Mouse (Mus musculus) midbrain, embryonic 11.5 days (tissue): ENCODE results near the gene Ablim1. TPM values are rescaled to one million over a fixed set of nuclear protein-coding genes. Genes with fewer than 3 reads are reported as not detected.

Source experiments
- ATAC-seq: fragments of 200-750 bp; cut with Nextera tagmentation; 2 replicates; pipeline ENCODE4 v1.8.0; 2017; ENCODE audit warnings: moderate TSS enrichment, moderate library complexity; ENCODE audit not compliant: low FRiP score
- DNase-seq: peaks from one replicate; pipeline ENCODE4 v3.0.0; 2015; ENCODE audit warnings: low spot score; ENCODE audit errors: missing footprints
- H3K27ac ChIP-seq: fragments of 300-500 bp; sonication (generic); 2 replicates; pipeline ENCODE4 v1.5.1; 2014; ENCODE audit warnings: low read depth, low read length
- H3K27me3 ChIP-seq: fragments of 300-500 bp; sonication (generic); 2 replicates; pipeline ENCODE4 v1.6.1; 2014; ENCODE audit warnings: mild to moderate bottlenecking, low read length, moderate library complexity, mixed read lengths; ENCODE audit not compliant: control insufficient read depth, insufficient read depth
- H3K36me3 ChIP-seq: fragments of 300-500 bp; sonication (generic); 2 replicates; pipeline ENCODE4 v1.6.1; 2014; ENCODE audit warnings: mild to moderate bottlenecking, low read length, moderate library complexity, mixed read lengths; ENCODE audit not compliant: control insufficient read depth, insufficient read depth
- H3K4me1 ChIP-seq: fragments of 300-500 bp; sonication (generic); 2 replicates; pipeline ENCODE4 v1.6.1; 2014; ENCODE audit warnings: low read length; ENCODE audit not compliant: control insufficient read depth, insufficient read depth
- H3K4me2 ChIP-seq: fragments of 300-500 bp; sonication (generic); 2 replicates; pipeline ENCODE4 v1.6.1; 2014; ENCODE audit warnings: mild to moderate bottlenecking, moderate library complexity
- H3K4me3 ChIP-seq: fragments of 300-500 bp; sonication (generic); 2 replicates; pipeline ENCODE4 v1.5.1; 2014; ENCODE audit warnings: low read depth, low read length
- H3K9ac ChIP-seq: fragments of 300-500 bp; sonication (generic); 2 replicates; pipeline ENCODE4 v1.6.1; 2014; ENCODE audit warnings: low read length
- H3K9me3 ChIP-seq: fragments of 300-500 bp; sonication (generic); 2 replicates; pipeline ENCODE4 v1.6.1; 2016; ENCODE audit warnings: low read length; ENCODE audit not compliant: control insufficient read depth
- WGBS: fragments of 180-500 bp; shearing (Covaris S2); extraction: QIAGEN DNeasy Blood & Tissue Kit; methylation state at CpG from one replicate; pipeline ENCODE4 v1.1.7; 2014; 5-methylcytosine and 5-hydroxymethylcytosine counted together
- polyA plus RNA-seq: library from polyadenylated mRNA; unstranded; fragments of >200 nt; fragmentation: Nextera tagmentation; extraction: Ambion mirVana; gene quantifications from 2 replicates; pipeline ENCODE4 v1.2.1, GENCODE M21; 2014

Gene Ablim1
- polyA plus RNA-seq, 1 experiment from 2014 or later = 18.3 TPM

- Histone ChIP-seq H3K9ac (no peak overlapping the region; the same call in 1 of the 2 replicates), H3K27me3 (no peaks in the 10 kb centered on the region; the same call in 1 of the 2 replicates), H3K36me3 (no peaks in the 10 kb centered on the region), H3K4me1 (peaks cover 20% of the 10 kb centered on the region), H3K4me3 (no peak overlapping the region), H3K4me2 (peak overlapping the region; percentile 27), H3K27ac (no peak overlapping the region), H3K9me3 (no peaks in the 10 kb centered on the region)
- ATAC-seq (no peak), DNase-seq (peak; percentile 93)
- 2% methylated on average over 7 of the region's 7 CpGs for WGBS
These were observed 197.7 kb downstream of the Ablim1 start for GRCm38 (mm10) chr19:57116871-57117501.

DNA sequence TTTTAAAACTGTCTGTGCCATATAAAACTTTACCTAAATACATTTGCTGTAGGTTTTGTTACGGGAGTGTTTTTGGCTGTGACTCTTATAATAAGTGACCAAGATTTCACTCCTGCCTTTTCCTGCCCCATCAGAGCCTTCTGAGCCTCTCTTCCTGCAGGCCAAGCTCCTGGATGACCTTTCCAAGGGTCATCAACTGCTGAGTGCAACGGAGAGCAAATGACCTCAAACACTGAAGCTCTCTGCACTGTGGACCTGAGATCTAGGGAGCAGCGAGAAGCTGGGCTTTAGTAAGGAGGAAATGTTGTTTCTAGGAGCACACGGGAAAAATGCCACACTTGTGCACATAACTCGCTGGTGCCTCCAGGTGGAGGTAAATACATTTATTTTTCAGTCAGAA lies 199.0 kb downstream of the Ablim1 start:
- Histone ChIP-seq H3K27me3 (no peaks in the 10 kb centered on the region; the same call in 1 of the 2 replicates), H3K9me3 (no peaks in the 10 kb centered on the region), H3K27ac (no peak overlapping the region), H3K36me3 (no peaks in the 10 kb centered on the region), H3K4me1 (peaks cover 20% of the 10 kb centered on the region), H3K4me2 (no peak overlapping the region), H3K9ac (no peak overlapping the region), H3K4me3 (no peak overlapping the region)
- 49% methylated on average over 5 of the region's 5 CpGs for WGBS
- ATAC-seq (no peak), DNase-seq (no peak)

GRCm38 (mm10) chr19:57114951-57115350 lies 199.8 kb downstream of the Ablim1 start:
- no peak for ATAC-seq
- no peaks in the 10 kb centered on the region; the same call in 1 of the 2 replicates for H3K27me3 ChIP-seq
- no peak overlapping the region for H3K4me2 ChIP-seq
- no peak overlapping the region for H3K4me3 ChIP-seq
- H3K36me3 ChIP-seq = no peaks in the 10 kb centered on the region
- peaks cover 20% of the 10 kb centered on the region for H3K4me1 ChIP-seq
- no peak overlapping the region for H3K27ac ChIP-seq
- H3K9me3 ChIP-seq = no peaks in the 10 kb centered on the region
- DNase-seq = no peak
- H3K9ac ChIP-seq = no peak overlapping the region
- WGBS = 80% methylated on average over 5 of the region's 5 CpGs

- H3K27me3 ChIP-seq = no peaks in the 10 kb centered on the region
- DNase-seq (no peak), ATAC-seq (no peak)
- H3K27ac ChIP-seq = no peak overlapping the region
- H3K9me3 ChIP-seq = no peaks in the 10 kb centered on the region
- no peak overlapping the region for H3K9ac ChIP-seq
- no peak overlapping the region for H3K4me2 ChIP-seq
- peaks cover 14% of the 10 kb centered on the region for H3K4me1 ChIP-seq
- WGBS = 97% methylated on average over 8 of the region's 8 CpGs
- H3K36me3 ChIP-seq = no peaks in the 10 kb centered on the region
- no peak overlapping the region for H3K4me3 ChIP-seq
These were observed 200.7 kb downstream of the Ablim1 start for GRCm38 (mm10) chr19:57113975-57114374.

DNA sequence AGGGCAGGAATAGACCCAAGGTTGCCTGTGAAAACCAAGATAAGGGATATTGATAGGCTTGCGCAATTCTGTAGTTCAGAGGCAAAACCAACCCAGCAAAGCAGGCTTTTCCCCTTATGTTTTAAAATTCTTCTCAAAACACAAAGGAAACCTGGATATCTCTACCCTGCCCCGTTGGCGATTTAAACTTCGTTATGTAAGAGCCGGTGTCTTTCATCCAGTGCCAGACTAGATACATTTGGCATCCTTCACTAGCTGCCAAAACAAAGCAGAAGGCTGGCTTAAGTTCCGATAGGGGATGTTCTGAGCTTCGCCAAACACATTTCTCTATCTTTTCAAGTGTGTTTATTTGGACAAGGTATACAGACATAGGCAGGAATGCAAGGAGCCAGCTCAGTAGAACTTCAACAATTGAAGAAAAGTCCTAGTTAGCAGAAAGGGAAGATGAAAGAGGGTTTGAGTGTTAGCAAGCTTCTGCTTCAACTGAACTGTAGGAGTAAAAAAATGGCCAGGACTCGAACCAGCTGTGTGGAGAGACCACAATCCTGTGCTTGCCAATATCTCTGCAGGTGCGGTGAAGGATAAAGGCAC lies 201.8 kb downstream of the Ablim1 start:
- no peak overlapping the region for H3K4me3 ChIP-seq
- H3K4me2 ChIP-seq = no peak overlapping the region
- peaks cover 7% of the 10 kb centered on the region for H3K4me1 ChIP-seq
- whole genome bisulfite sequencing = 82% methylated on average over 9 of the region's 9 CpGs
- no peaks in the 10 kb centered on the region for H3K9me3 ChIP-seq
- DNase-seq (peak; percentile 90), ATAC-seq (no peak)
- no peaks in the 10 kb centered on the region for H3K27me3 ChIP-seq
- no peaks in the 10 kb centered on the region for H3K36me3 ChIP-seq
- no peak overlapping the region for H3K9ac ChIP-seq
- H3K27ac ChIP-seq = no peak overlapping the region

DNA sequence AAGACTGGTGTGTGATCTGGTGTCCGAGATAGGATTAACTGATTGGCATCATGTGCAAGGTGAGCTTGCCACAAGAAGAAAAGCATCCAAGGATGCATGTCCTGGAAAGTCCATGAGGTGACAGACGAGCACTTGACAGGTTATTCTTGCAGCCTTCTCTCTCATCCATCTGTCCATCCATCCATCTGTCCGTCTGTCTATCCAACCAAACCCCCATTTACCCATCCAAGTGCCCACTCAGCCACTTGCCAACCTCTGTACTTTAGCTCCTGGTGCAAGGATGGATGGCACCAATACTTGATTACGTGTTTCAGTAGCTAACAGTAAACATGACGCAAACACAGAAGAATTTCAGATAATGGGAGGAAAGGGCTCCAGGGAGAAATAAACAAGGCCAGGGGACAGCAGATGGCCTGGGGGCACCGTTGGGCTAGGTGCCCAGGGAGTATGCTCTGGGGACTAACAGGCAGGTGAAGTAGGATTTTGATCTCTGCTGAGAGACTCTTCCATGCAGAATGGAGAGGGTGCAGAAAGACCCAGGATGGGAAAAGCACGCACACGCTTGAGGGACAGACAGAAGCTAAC lies 202.4 kb downstream of the Ablim1 start:
- H3K4me3 ChIP-seq = no peak overlapping the region
- H3K27me3 ChIP-seq = no peaks in the 10 kb centered on the region
- no peak overlapping the region for H3K9ac ChIP-seq
- no peak overlapping the region for H3K27ac ChIP-seq
- ATAC-seq = no peak
- 89% methylated on average over 8 of the region's 8 CpGs for WGBS
- H3K4me1 ChIP-seq = peaks cover 7% of the 10 kb centered on the region
- no peaks in the 10 kb centered on the region for H3K9me3 ChIP-seq
- no peak overlapping the region for H3K4me2 ChIP-seq
- DNase-seq = no peak
- H3K36me3 ChIP-seq = no peaks in the 10 kb centered on the region

DNA sequence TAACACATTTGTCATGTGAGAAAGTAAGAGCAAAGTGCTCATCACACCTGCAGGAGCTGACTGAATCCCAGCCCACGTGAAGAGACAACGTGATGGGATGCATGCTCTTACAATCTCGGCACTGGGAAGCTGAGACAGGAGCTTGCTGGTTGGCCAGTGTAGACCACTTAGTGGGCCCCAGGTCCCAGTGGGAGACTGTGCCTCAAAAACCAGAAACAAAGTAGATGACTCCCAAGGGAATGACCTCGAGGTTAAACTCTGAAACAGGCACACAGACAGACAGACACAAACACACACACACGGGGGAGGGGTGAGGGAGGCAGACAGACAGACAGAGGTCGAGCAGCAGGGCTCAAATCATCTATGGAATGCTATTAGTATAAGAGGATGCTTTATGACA lies 203.4 kb downstream of the Ablim1 start:
- 68% methylated on average over 6 of the region's 6 CpGs for WGBS
- Histone ChIP-seq H3K4me1 (0 out of 2 replicates have a peak, but pooled peaks cover 2% of the 10 kb centered on the region), H3K36me3 (no peaks in the 10 kb centered on the region), H3K27ac (no peak overlapping the region), H3K9me3 (no peaks in the 10 kb centered on the region), H3K9ac (no peak overlapping the region), H3K27me3 (no peaks in the 10 kb centered on the region), H3K4me3 (no peak overlapping the region), H3K4me2 (no peak overlapping the region)
- no peak for DNase-seq
- no peak for ATAC-seq

DNA sequence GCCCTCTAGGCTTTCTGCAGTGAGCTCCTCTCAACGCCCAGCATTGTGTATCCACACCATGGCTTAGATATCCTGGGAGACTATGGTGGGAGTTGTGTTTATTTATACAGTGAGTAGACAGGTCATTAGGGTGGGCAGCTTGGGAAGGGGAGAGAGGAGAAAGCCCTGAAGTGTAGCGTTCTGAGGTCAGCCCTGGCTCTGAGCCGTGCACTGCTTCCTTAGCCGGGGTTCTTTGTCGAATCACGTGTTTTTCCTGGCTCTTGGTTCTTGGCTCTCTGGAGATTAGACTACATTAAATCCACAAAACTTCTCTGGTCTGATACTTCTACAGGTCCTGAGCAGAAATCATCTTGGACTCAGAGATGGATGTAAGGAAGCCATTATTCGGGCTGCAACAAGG lies 205.1 kb downstream of the Ablim1 start:
- Histone ChIP-seq H3K4me2 (no peak overlapping the region), H3K9me3 (no peaks in the 10 kb centered on the region), H3K36me3 (no peaks in the 10 kb centered on the region), H3K4me1 (no peaks in the 10 kb centered on the region), H3K27ac (no peak overlapping the region), H3K9ac (no peak overlapping the region), H3K27me3 (no peaks in the 10 kb centered on the region), H3K4me3 (no peak overlapping the region)
- ATAC-seq (no peak), DNase-seq (no peak)
- WGBS = 65% methylated on average over 7 of the region's 7 CpGs

DNA sequence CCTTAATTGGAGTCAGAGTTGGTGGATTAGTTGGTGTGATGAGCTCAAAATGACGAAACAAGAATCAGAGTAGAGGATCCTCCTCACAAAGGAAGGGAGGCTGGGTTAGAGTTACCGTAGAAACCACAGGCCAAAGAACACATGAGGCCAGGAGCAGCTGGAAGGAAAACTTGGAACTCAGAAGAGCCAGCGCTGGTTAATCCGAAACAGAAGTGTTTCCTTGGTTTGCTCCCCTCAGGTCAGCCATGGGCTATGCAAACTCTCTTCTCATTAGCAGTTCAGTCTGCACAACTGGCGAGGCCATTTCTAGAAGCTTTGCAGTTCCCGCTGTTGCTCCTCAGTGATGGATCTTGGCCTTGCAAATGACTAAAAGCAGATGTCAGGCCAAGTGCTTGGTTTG lies 208.2 kb downstream of the Ablim1 start:
- H3K4me1 ChIP-seq = no peaks in the 10 kb centered on the region
- H3K9ac ChIP-seq = no peak overlapping the region
- no peak overlapping the region for H3K4me2 ChIP-seq
- 66% methylated on average over 6 of the region's 6 CpGs for WGBS
- ATAC-seq = no peak
- no peaks in the 10 kb centered on the region for H3K9me3 ChIP-seq
- no peak overlapping the region for H3K27ac ChIP-seq
- H3K27me3 ChIP-seq = no peaks in the 10 kb centered on the region
- no peak overlapping the region for H3K4me3 ChIP-seq
- H3K36me3 ChIP-seq = no peaks in the 10 kb centered on the region
- no peak for DNase-seq
